Mouse (Mus musculus): ENCODE measurements around the gene Prss21.
"Not testable (repeated sequence)": the region's sequence is repeated elsewhere in the genome, so short reads cannot be mapped to it uniquely, and the experiment has no call there.

DNA sequence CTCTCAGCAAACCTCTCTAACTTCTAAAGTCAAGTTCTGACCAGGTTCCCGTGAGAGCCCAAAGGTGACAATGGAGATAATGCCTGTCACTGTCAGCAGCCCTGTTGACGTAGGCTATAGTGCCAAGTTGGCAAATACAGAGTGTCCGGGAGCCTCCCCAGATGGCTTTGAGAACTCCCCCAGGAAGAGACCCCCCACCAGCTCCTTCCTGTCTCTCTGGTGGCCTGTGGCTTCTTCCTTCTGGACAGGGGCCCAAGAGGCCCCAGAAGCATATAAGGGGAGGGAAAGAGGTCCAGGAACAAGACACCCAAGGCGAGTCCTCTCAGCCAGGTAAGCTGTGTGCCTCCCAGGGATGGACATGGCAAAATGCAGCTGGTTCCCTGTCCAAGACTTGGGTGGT is 49.3 kb downstream of the Prss21 start, which contains the start of gene Dcpp3:
- TF ChIP-seq POLR2A (IDR thresholded peaks at IDR 0.05; ENCODE audit: control insufficient read depth, extremely low read depth, insufficient read depth, low read length, poor library complexity); CTCF (IDR thresholded peaks at IDR 0.05; ENCODE audit: borderline replicate concordance, control insufficient read depth, extremely low read depth, insufficient read depth, low read length, poor library complexity): not testable (repeated sequence)
